Mouse (Mus musculus): ENCODE measurements around the gene Nxf7. TPM values are rescaled to one million over a fixed set of nuclear protein-coding genes. Genes with fewer than 3 reads are reported as not detected.
A peak's percentile ranks its signal among the peaks of the same experiment; 100 is the strongest.
"Not testable (repeated sequence)": the region's sequence is repeated elsewhere in the genome, so short reads cannot be mapped to it uniquely, and the experiment has no call there.

The Nxf7 gene
- polyA plus RNA-seq (2014; fragmentation: Nextera tagmentation; extraction: Ambion mirVana), result not detected in 2 replicates

DNA sequence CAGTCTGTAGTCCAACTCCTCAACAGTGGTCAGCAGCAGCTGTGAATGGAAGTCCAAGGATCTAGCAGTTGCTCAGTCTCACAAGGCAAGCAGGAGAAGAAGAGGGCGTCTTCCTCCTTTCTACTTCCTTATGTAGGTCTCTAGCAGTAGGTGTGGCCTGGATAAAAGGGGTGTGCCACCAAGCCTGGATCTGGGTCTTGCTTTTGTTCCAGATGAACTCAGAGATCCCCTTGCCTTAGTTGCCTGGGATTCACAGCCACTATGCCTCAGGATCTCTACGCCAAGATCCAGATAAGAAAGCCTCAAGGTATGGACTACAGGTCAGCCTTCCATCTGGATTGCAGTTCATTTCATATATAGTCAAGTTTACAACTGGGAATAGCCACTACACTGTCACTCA, at the start of gene Nxf7:
Gene Nxf7 (minus strand): TSS at position 101 of the 400 bp plus-strand sequence.
- DNase-seq (no peak), ATAC-seq (ENCODE audit: insufficient read depth) (no peak)
- H3K4me1 ChIP-seq (ENCODE audit: insufficient read depth), result no peaks in the 10 kb centered on the region
- H3K27me3 ChIP-seq (ENCODE audit: insufficient read depth, low read length), result no peaks in the 10 kb centered on the region
- no peak within 1 kb of the TSS for H3K4me2 ChIP-seq
- H3K9ac ChIP-seq, result no peak within 1 kb of the TSS
- no peak for TF ChIP-seq CTCF (IDR thresholded peaks at IDR 0.05; ENCODE audit: low read depth)
- no peaks in the 10 kb centered on the region for H3K9me3 ChIP-seq (ENCODE audit: low read depth, low read length)
- H3K36me3 ChIP-seq (ENCODE audit: insufficient read depth), result no peaks in the 10 kb centered on the region
- H3K4me3 ChIP-seq (ENCODE audit: low read depth, low read length), result no peak within 1 kb of the TSS
- no peak within 1 kb of the TSS for H3K27ac ChIP-seq (ENCODE audit: low read depth)
- 77% methylated on average over 2 of the region's 2 CpGs for WGBS

DNA sequence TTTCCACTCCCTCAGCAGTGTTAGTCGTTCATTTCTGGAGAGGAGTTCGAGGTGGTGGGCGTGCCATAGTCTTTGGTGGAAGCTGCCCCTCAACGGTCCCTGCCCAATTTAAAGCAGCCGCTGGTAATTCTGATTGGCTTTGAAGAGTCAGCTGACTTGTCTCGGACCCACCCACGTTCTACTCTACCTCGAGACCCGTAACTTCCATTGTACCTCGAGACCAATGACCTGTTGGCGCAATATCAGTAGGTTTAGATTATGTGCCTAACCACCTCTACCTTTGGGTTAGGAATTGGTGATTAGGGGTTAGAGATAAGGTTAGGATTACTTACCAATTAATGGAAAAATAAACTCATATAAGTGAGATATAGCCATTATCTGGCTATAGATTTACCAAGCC, 29.0 kb upstream of the Nxf7 start, which contains the start of gene Prame:
Gene Prame (minus strand): TSS at position 101 of the 400 bp plus-strand sequence.
- Histone ChIP-seq H3K9ac (no peak within 1 kb of the TSS), H3K4me1 (ENCODE audit: insufficient read depth) (no peaks in the 10 kb centered on the region), H3K9me3 (ENCODE audit: low read depth, low read length) (no peaks in the 10 kb centered on the region), H3K27ac (ENCODE audit: low read depth) (no peak within 1 kb of the TSS), H3K4me3 (ENCODE audit: low read depth, low read length) (no peak within 1 kb of the TSS), H3K27me3 (ENCODE audit: insufficient read depth, low read length) (no peaks in the 10 kb centered on the region), H3K36me3 (ENCODE audit: insufficient read depth) (no peaks in the 10 kb centered on the region), H3K4me2 (no peak within 1 kb of the TSS)
- DNase-seq (no peak), ATAC-seq (ENCODE audit: insufficient read depth) (no peak)
- TF ChIP-seq CTCF (IDR thresholded peaks at IDR 0.05; ENCODE audit: low read depth), result no peak
- WGBS, result 85% methylated on average over 11 of the region's 11 CpGs

DNA sequence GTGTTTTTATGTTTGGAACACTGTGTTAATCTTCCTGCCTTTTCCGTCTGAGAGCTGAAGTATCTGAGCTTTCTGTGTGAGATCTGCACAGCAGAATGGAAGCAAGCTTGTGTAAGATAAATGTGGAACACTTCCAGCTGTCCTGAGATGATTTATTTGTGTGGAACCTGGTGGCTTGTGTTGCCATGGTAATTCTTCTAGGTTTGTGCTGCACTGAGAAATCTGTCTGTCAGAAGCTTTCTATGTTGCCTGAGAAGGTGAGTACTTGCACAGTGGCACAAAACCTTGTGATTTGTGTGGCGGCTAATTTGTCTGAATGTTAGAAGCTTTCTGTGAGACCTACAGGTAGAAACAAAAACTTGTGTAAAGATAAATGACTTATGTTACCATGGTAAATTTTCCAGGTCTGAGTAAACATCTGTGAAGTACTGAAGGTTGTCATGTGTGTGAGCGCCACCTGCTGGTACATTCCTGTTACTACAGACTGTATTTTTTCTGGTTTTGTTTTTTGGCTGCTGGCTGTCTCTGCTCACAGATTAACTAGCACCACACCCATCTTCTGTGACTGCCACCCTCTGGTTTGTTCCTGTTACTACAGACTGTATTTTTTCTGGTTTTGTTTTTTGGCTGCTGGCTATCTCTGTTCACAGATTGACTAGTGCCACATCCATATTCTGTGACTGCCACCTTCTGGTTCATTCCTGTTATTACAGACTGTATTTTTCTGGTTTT, 2.9 kb upstream of the Nxf7 start:
- not testable (repeated sequence) for H3K9me3 ChIP-seq (ENCODE audit: low read depth, low read length); H3K9ac ChIP-seq; ATAC-seq (ENCODE audit: insufficient read depth); H3K27me3 ChIP-seq (ENCODE audit: insufficient read depth, low read length); H3K4me2 ChIP-seq; H3K4me3 ChIP-seq (ENCODE audit: low read depth, low read length); H3K36me3 ChIP-seq (ENCODE audit: insufficient read depth); H3K4me1 ChIP-seq (ENCODE audit: insufficient read depth); H3K27ac ChIP-seq (ENCODE audit: low read depth)
- WGBS, result 59% methylated on average over 3 of the region's 3 CpGs
- TF ChIP-seq CTCF (IDR thresholded peaks at IDR 0.05; ENCODE audit: low read depth), result peak; percentile 53
- DNase-seq, result peak; percentile 7

DNA sequence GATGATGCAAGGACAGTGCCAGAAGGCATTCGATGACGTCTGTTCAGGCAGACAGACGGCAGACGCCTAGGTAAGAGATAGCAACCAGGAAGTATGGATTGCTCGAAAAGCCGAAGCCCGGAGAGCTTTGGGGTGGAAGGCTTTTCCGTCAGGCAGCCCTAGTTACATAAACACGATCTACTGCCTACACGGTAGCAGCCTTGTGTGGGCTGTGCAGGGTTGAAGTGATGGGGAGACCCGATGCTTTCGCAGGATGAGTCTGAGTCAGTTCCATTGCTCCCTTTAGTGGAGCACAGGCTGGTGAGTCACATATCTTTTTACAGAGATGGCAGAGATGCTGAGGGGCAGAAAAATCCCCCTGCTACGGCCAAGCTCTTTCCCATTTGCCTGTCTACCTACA, 481 bp downstream of the Nxf7 start:
- DNase-seq, result no peak
- no peak overlapping the region for H3K4me2 ChIP-seq

DNA sequence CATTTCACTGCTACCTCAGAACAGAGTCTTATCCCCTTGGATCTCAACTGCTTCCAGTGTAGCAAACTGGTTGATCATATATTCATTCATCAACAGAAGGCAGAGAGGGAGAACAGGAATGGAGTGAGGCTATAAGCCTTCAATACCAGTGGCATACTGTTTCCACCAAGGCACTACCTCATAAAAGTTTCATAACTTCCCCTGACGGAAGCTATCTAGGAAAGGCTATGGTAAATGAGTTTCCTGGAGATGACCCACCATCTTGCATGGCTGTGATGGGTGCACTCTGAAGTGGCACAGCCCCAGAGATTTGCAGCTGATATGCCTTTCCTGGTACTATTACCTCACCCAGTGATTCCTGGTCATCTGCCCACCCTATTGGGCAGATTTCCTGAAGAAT, 22.2 kb downstream of the Nxf7 start:
- no peak for ATAC-seq (ENCODE audit: insufficient read depth)
- Histone ChIP-seq H3K9me3 (ENCODE audit: low read depth, low read length) (no peaks in the 10 kb centered on the region), H3K9ac (no peak overlapping the region), H3K27ac (ENCODE audit: low read depth) (no peak overlapping the region), H3K4me2 (no peak overlapping the region), H3K4me3 (ENCODE audit: low read depth, low read length) (no peak overlapping the region), H3K36me3 (ENCODE audit: insufficient read depth) (no peaks in the 10 kb centered on the region), H3K27me3 (ENCODE audit: insufficient read depth, low read length) (no peaks in the 10 kb centered on the region), H3K4me1 (ENCODE audit: insufficient read depth) (no peaks in the 10 kb centered on the region)
- 100% methylated on average over 1 of the region's 1 CpGs for WGBS
- no peak for TF ChIP-seq CTCF (IDR thresholded peaks at IDR 0.05; ENCODE audit: low read depth)
- no peak for DNase-seq

More for the DNA sequence above, 481 bp downstream of the Nxf7 start:
- no peak for TF ChIP-seq CTCF (IDR thresholded peaks at IDR 0.05; ENCODE audit: low read depth)
- WGBS, result 67% methylated on average over 13 of the region's 13 CpGs
- H3K9me3 ChIP-seq (ENCODE audit: low read depth, low read length), result no peaks in the 10 kb centered on the region
- H3K27me3 ChIP-seq (ENCODE audit: insufficient read depth, low read length), result no peaks in the 10 kb centered on the region
- H3K27ac ChIP-seq (ENCODE audit: low read depth), result no peak overlapping the region
- H3K4me3 ChIP-seq (ENCODE audit: low read depth, low read length), result no peak overlapping the region
- no peaks in the 10 kb centered on the region for H3K36me3 ChIP-seq (ENCODE audit: insufficient read depth)
- ATAC-seq (ENCODE audit: insufficient read depth), result no peak
- no peaks in the 10 kb centered on the region for H3K4me1 ChIP-seq (ENCODE audit: insufficient read depth)
- H3K9ac ChIP-seq, result no peak overlapping the region

DNA sequence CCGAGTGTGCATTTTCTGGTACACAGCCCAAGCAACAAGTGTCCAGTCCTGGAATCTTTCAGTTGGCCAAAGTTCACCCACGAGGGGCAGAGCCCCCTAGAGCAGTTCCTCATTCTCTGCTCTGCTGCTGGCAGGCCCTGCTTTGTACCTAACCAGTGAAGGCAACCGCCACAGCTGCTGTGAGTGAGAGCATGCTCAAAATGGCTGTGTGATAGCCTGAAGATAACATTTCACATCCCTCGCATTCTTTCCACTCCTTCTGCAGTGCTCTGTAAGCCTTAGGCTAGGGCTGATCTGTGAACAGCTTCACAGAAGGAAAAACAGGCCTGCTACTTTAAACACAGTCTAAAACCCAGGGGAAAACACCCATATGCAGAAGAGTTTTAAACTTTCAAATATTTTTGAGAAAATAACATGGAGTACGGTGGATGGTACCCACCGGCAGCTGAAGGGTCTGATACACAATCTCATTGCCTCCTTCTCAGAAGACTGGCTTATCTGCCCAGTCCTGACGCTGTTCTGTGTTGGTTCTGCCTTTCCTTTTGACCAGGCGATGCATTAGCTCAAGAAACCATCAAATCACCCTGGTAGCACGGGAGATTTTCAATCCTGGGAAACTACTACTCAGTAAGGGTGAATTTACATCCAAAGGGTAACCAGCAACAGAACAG, 23.5 kb downstream of the Nxf7 start:
- not testable (repeated sequence) for H3K9ac ChIP-seq; DNase-seq; H3K36me3 ChIP-seq (ENCODE audit: insufficient read depth); H3K4me1 ChIP-seq (ENCODE audit: insufficient read depth); H3K9me3 ChIP-seq (ENCODE audit: low read depth, low read length); H3K27me3 ChIP-seq (ENCODE audit: insufficient read depth, low read length); ATAC-seq (ENCODE audit: insufficient read depth); H3K4me2 ChIP-seq; H3K4me3 ChIP-seq (ENCODE audit: low read depth, low read length); H3K27ac ChIP-seq (ENCODE audit: low read depth)
- 52% methylated on average over 9 of the region's 9 CpGs for WGBS

DNA sequence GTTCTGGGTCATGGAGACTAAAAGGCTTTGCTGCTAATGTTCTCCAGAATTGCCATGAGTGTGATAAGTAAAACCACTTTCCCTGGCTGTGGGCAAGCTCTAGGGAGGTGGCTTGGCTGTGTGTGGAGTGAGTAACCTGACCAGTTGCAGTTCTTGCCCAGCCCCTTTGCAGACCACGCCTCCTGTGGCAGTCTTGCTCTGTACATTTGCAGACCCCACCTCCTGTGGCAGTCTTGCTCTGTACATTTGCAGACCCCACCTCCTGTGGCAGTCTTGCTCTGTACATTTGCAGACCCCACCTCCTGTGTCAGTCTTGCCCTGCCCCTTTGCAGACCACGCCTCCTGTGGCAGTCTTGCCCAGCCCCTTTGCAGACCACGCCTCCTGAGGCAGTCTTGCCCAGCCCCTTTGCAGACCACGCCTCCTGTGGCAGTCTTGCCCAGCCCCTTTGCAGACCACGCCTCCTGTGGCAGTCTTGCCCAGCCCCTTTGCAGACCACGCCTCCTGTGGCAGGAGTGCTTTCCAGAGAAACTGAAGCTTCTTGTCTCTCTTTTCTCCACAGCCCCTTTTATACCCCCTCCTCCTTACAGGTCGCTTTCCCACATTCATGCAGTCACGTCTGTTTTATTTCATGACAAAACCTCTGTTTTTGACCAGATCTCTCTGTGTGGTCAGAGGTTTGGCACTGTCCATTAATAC, 24.2 kb downstream of the Nxf7 start:
- not testable (repeated sequence) for H3K4me1 ChIP-seq (ENCODE audit: insufficient read depth); H3K9me3 ChIP-seq (ENCODE audit: low read depth, low read length); H3K9ac ChIP-seq; H3K4me3 ChIP-seq (ENCODE audit: low read depth, low read length); H3K4me2 ChIP-seq; H3K27me3 ChIP-seq (ENCODE audit: insufficient read depth, low read length); H3K36me3 ChIP-seq (ENCODE audit: insufficient read depth); H3K27ac ChIP-seq (ENCODE audit: low read depth)
- ATAC-seq (ENCODE audit: insufficient read depth) (peak; percentile 91), DNase-seq (peak; percentile 30)
- WGBS, result 15% methylated on average over 8 of the region's 8 CpGs
